Mouse (Mus musculus): Measurements from ENCODE around the gene Oxct1. TPM values are rescaled to one million over a fixed set of nuclear protein-coding genes. Genes with fewer than 3 reads are reported as not detected.

The Oxct1 gene
- polyA plus RNA-seq, 1 experiment from 2014 or later, result 16.2 TPM

GRCm38 (mm10) chr15:4043032-4043471, 16.9 kb downstream of the Oxct1 start:
- no peak for TF ChIP-seq EP300 (IDR thresholded peaks at IDR 0.05; ENCODE audit: low read depth)
- TF ChIP-seq CTCF (IDR thresholded peaks at IDR 0.05; ENCODE audit: low read depth), result peak; percentile 73
- 19% methylated on average over 4 of the region's 4 CpGs for WGBS (ENCODE audit: insufficient replicate concordance)
- no peaks in the 10 kb centered on the region for H3K9me3 ChIP-seq (ENCODE audit: low read length)
- H3K4me1 ChIP-seq (ENCODE audit: insufficient read depth), result no peaks in the 10 kb centered on the region
- peak overlapping the region; percentile 47 for H3K4me2 ChIP-seq (ENCODE audit: low read depth, low read length)
- DNase-seq (no peak), ATAC-seq (no peak; the same call in 1 of the 2 replicates)
- H3K4me3 ChIP-seq (ENCODE audit: low read depth, low read length), result no peak overlapping the region
- no peak overlapping the region for H3K9ac ChIP-seq (replicated peaks)
- H3K36me3 ChIP-seq (replicated peaks; ENCODE audit: insufficient read depth, low read length), result 0 out of 2 replicates have a peak, but pooled peaks cover 4% of the 10 kb centered on the region
- H3K27me3 ChIP-seq (ENCODE audit: insufficient read depth, low read length), result no peaks in the 10 kb centered on the region
- H3K27ac ChIP-seq (ENCODE audit: low read depth), result no peak overlapping the region

- Histone ChIP-seq H3K27me3 (ENCODE audit: insufficient read depth, low read length) (no peaks in the 10 kb centered on the region), H3K9me3 (ENCODE audit: low read length) (no peaks in the 10 kb centered on the region), H3K4me1 (ENCODE audit: insufficient read depth) (no peaks in the 10 kb centered on the region), H3K27ac (ENCODE audit: low read depth) (no peak overlapping the region), H3K36me3 (replicated peaks; ENCODE audit: insufficient read depth, low read length) (no peaks in the 10 kb centered on the region), H3K9ac (replicated peaks) (no peak overlapping the region), H3K4me3 (ENCODE audit: low read depth, low read length) (no peak overlapping the region), H3K4me2 (ENCODE audit: low read depth, low read length) (no peak overlapping the region)
- WGBS (ENCODE audit: insufficient replicate concordance), result 48% methylated on average over 5 of the region's 5 CpGs
- no peak for DNase-seq
- TF ChIP-seq EP300 (IDR thresholded peaks at IDR 0.05; ENCODE audit: low read depth), result no peak
- peak; percentile 45 for TF ChIP-seq CTCF (IDR thresholded peaks at IDR 0.05; ENCODE audit: low read depth)
- ATAC-seq, result no peak
Observed at GRCm38 (mm10) chr15:4056627-4057026, 30.4 kb downstream of the Oxct1 start.

GRCm38 (mm10) chr15:4063574-4063973, 37.4 kb downstream of the Oxct1 start:
- TF ChIP-seq EP300 (IDR thresholded peaks at IDR 0.05; ENCODE audit: low read depth) (no peak), CTCF (IDR thresholded peaks at IDR 0.05; ENCODE audit: low read depth) (no peak)
- H3K4me2 ChIP-seq (ENCODE audit: low read depth, low read length), result no peak overlapping the region
- H3K9me3 ChIP-seq (ENCODE audit: low read length), result no peaks in the 10 kb centered on the region
- ATAC-seq (no peak), DNase-seq (no peak)
- H3K9ac ChIP-seq (replicated peaks), result no peak overlapping the region
- no peak overlapping the region for H3K27ac ChIP-seq (ENCODE audit: low read depth)
- no peaks in the 10 kb centered on the region for H3K4me1 ChIP-seq (ENCODE audit: insufficient read depth)
- WGBS (ENCODE audit: insufficient replicate concordance), result 80% methylated on average over 5 of the region's 5 CpGs
- no peak overlapping the region for H3K4me3 ChIP-seq (ENCODE audit: low read depth, low read length)
- no peaks in the 10 kb centered on the region for H3K36me3 ChIP-seq (replicated peaks; ENCODE audit: insufficient read depth, low read length)
- H3K27me3 ChIP-seq (ENCODE audit: insufficient read depth, low read length), result no peaks in the 10 kb centered on the region

DNA sequence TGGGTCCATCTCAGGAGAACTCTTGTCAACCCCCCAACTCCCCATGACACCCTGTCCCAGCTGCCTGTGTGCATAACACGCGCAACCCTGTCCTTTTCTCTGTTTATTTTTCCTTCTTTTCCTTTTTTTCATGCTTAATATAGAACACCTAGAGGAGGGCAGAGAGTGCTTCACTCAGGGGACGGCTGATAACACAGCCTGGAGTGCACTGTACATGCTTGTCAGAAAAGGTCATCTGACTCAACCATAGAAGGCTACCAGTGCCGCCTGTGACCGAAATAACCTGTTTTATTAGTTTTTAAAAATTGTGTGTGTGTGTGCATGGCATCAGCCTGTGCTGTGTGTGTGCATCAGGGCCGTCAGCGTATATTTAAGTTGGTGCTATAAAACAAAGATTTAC, 37.8 kb downstream of the Oxct1 start:
- TF ChIP-seq EP300 (IDR thresholded peaks at IDR 0.05; ENCODE audit: low read depth) (no peak), CTCF (IDR thresholded peaks at IDR 0.05; ENCODE audit: low read depth) (no peak)
- Histone ChIP-seq H3K4me1 (ENCODE audit: insufficient read depth) (no peaks in the 10 kb centered on the region), H3K4me3 (ENCODE audit: low read depth, low read length) (no peak overlapping the region), H3K9ac (replicated peaks) (no peak overlapping the region), H3K9me3 (ENCODE audit: low read length) (no peaks in the 10 kb centered on the region), H3K27ac (ENCODE audit: low read depth) (no peak overlapping the region), H3K4me2 (ENCODE audit: low read depth, low read length) (no peak overlapping the region), H3K27me3 (ENCODE audit: insufficient read depth, low read length) (no peaks in the 10 kb centered on the region), H3K36me3 (replicated peaks; ENCODE audit: insufficient read depth, low read length) (no peaks in the 10 kb centered on the region)
- ATAC-seq, result no peak
- DNase-seq, result no peak
- WGBS (ENCODE audit: insufficient replicate concordance), result 82% methylated on average over 7 of the region's 7 CpGs

- ATAC-seq, result no peak
- Histone ChIP-seq H3K9me3 (ENCODE audit: low read length) (no peaks in the 10 kb centered on the region), H3K27me3 (ENCODE audit: insufficient read depth, low read length) (no peaks in the 10 kb centered on the region), H3K4me3 (ENCODE audit: low read depth, low read length) (no peak overlapping the region), H3K27ac (ENCODE audit: low read depth) (no peak overlapping the region), H3K9ac (replicated peaks) (no peak overlapping the region), H3K4me1 (ENCODE audit: insufficient read depth) (no peaks in the 10 kb centered on the region), H3K36me3 (replicated peaks; ENCODE audit: insufficient read depth, low read length) (no peaks in the 10 kb centered on the region), H3K4me2 (ENCODE audit: low read depth, low read length) (no peak overlapping the region)
- no peak for TF ChIP-seq EP300 (IDR thresholded peaks at IDR 0.05; ENCODE audit: low read depth)
- 84% methylated on average over 5 of the region's 5 CpGs for WGBS (ENCODE audit: insufficient replicate concordance)
- DNase-seq, result no peak
Observed at GRCm38 (mm10) chr15:4064694-4065093, 38.5 kb downstream of the Oxct1 start.

GRCm38 (mm10) chr15:4067273-4067990, 41.2 kb downstream of the Oxct1 start:
- ATAC-seq (no peak), DNase-seq (no peak)
- no peaks in the 10 kb centered on the region for H3K9me3 ChIP-seq (ENCODE audit: low read length)

More at GRCm38 (mm10) chr15:4067273-4067990, 41.2 kb downstream of the Oxct1 start:
- no peak overlapping the region for H3K4me3 ChIP-seq (ENCODE audit: low read depth, low read length)
- no peak overlapping the region for H3K4me2 ChIP-seq (ENCODE audit: low read depth, low read length)
- 74% methylated on average over 5 of the region's 5 CpGs for WGBS (ENCODE audit: insufficient replicate concordance)
- no peaks in the 10 kb centered on the region for H3K4me1 ChIP-seq (ENCODE audit: insufficient read depth)
- H3K9ac ChIP-seq (replicated peaks), result no peak overlapping the region
- no peaks in the 10 kb centered on the region for H3K36me3 ChIP-seq (replicated peaks; ENCODE audit: insufficient read depth, low read length)
- H3K27ac ChIP-seq (ENCODE audit: low read depth), result no peak overlapping the region
- TF ChIP-seq EP300 (IDR thresholded peaks at IDR 0.05; ENCODE audit: low read depth) (no peak), CTCF (IDR thresholded peaks at IDR 0.05; ENCODE audit: low read depth) (no peak)
- no peaks in the 10 kb centered on the region for H3K27me3 ChIP-seq (ENCODE audit: insufficient read depth, low read length)
